Mouse (Mus musculus): ENCODE results near the gene Slc39a5. TPM values are rescaled to one million over a fixed set of nuclear protein-coding genes. Genes with fewer than 3 reads are reported as not detected.

Gene Slc39a5
- 0.52 TPM in 1 of 2 replicates, not detected in the other for polyA plus RNA-seq (2014; fragmentation: Nextera tagmentation; extraction: Ambion mirVana)

- Histone ChIP-seq H3K4me1 (ENCODE audit: control insufficient read depth, insufficient read depth, low read length) (no peaks in the 10 kb centered on the region), H3K36me3 (ENCODE audit: control insufficient read depth, insufficient read depth, low read length) (no peaks in the 10 kb centered on the region; the same call in 1 of the 2 replicates), H3K4me3 (ENCODE audit: low read depth, low read length) (no peak within 1 kb of the TSS), H3K9me3 (replicated peaks; ENCODE audit: control insufficient read depth, low read length) (no peaks in the 10 kb centered on the region), H3K27ac (ENCODE audit: low read depth, low read length) (no peak within 1 kb of the TSS), H3K27me3 (ENCODE audit: control insufficient read depth, insufficient read depth, low read length) (no peaks in the 10 kb centered on the region), H3K9ac (ENCODE audit: low read depth, low read length) (no peak within 1 kb of the TSS), H3K4me2 (no peak within 1 kb of the TSS)
- 29% methylated on average over 2 of the region's 2 CpGs for WGBS (ENCODE audit: insufficient replicate concordance)
- ATAC-seq (replicated peaks; ENCODE audit: insufficient number of reproducible peaks, low FRiP score, low TSS enrichment): no peak
Measured at GRCm38 (mm10) chr10:128401056-128401455, at the start of gene Slc39a5. Gene Slc39a5, minus strand, starts transcription at chr10:128401229.

GRCm38 (mm10) chr10:128445407-128445806 lies 44.4 kb upstream of the Slc39a5 start:
- Histone ChIP-seq H3K27me3 (ENCODE audit: control insufficient read depth, insufficient read depth, low read length) (no peaks in the 10 kb centered on the region), H3K4me3 (ENCODE audit: low read depth, low read length) (no peak overlapping the region), H3K9me3 (replicated peaks; ENCODE audit: control insufficient read depth, low read length) (no peaks in the 10 kb centered on the region), H3K36me3 (ENCODE audit: control insufficient read depth, insufficient read depth, low read length) (0 out of 2 replicates have a peak, but pooled peaks cover 4% of the 10 kb centered on the region), H3K9ac (ENCODE audit: low read depth, low read length) (no peak overlapping the region), H3K4me1 (ENCODE audit: control insufficient read depth, insufficient read depth, low read length) (no peaks in the 10 kb centered on the region), H3K27ac (ENCODE audit: low read depth, low read length) (no peak overlapping the region), H3K4me2 (no peak overlapping the region)
- no peak for ATAC-seq (replicated peaks; ENCODE audit: insufficient number of reproducible peaks, low FRiP score, low TSS enrichment)
- 64% methylated on average over 4 of the region's 4 CpGs for WGBS (ENCODE audit: insufficient replicate concordance)

- no peak overlapping the region for H3K4me3 ChIP-seq (ENCODE audit: low read depth, low read length)
- no peak overlapping the region for H3K27ac ChIP-seq (ENCODE audit: low read depth, low read length)
- H3K9me3 ChIP-seq (replicated peaks; ENCODE audit: control insufficient read depth, low read length): no peaks in the 10 kb centered on the region
- WGBS (ENCODE audit: insufficient replicate concordance): 69% methylated on average over 6 of the region's 6 CpGs
- no peak overlapping the region for H3K4me2 ChIP-seq
- H3K4me1 ChIP-seq (ENCODE audit: control insufficient read depth, insufficient read depth, low read length): no peaks in the 10 kb centered on the region
- H3K36me3 ChIP-seq (ENCODE audit: control insufficient read depth, insufficient read depth, low read length): 0 out of 2 replicates have a peak, but pooled peaks cover 4% of the 10 kb centered on the region
- no peaks in the 10 kb centered on the region for H3K27me3 ChIP-seq (ENCODE audit: control insufficient read depth, insufficient read depth, low read length)
- no peak overlapping the region for H3K9ac ChIP-seq (ENCODE audit: low read depth, low read length)
- no peak for ATAC-seq (replicated peaks; ENCODE audit: insufficient number of reproducible peaks, low FRiP score, low TSS enrichment)
Measured at GRCm38 (mm10) chr10:128444354-128444753, 43.3 kb upstream of the Slc39a5 start.

GRCm38 (mm10) chr10:128442718-128443117 lies 41.7 kb upstream of the Slc39a5 start:
- H3K4me3 ChIP-seq (ENCODE audit: low read depth, low read length): no peak overlapping the region
- no peaks in the 10 kb centered on the region for H3K9me3 ChIP-seq (replicated peaks; ENCODE audit: control insufficient read depth, low read length)
- H3K4me1 ChIP-seq (ENCODE audit: control insufficient read depth, insufficient read depth, low read length): no peaks in the 10 kb centered on the region
- H3K9ac ChIP-seq (ENCODE audit: low read depth, low read length): no peak overlapping the region
- H3K4me2 ChIP-seq: no peak overlapping the region
- no peak for ATAC-seq (replicated peaks; ENCODE audit: insufficient number of reproducible peaks, low FRiP score, low TSS enrichment)
- no peaks in the 10 kb centered on the region for H3K27me3 ChIP-seq (ENCODE audit: control insufficient read depth, insufficient read depth, low read length)
- H3K27ac ChIP-seq (ENCODE audit: low read depth, low read length): no peak overlapping the region
- 79% methylated on average over 1 of the region's 1 CpGs for WGBS (ENCODE audit: insufficient replicate concordance)
- peaks cover 12% of the 10 kb centered on the region; the same call in 1 of the 2 replicates for H3K36me3 ChIP-seq (ENCODE audit: control insufficient read depth, insufficient read depth, low read length)

GRCm38 (mm10) chr10:128441324-128442119 lies 40.5 kb upstream of the Slc39a5 start:
- H3K9ac ChIP-seq (ENCODE audit: low read depth, low read length): no peak overlapping the region
- no peak overlapping the region for H3K4me3 ChIP-seq (ENCODE audit: low read depth, low read length)
- peaks cover 14% of the 10 kb centered on the region for H3K36me3 ChIP-seq (ENCODE audit: control insufficient read depth, insufficient read depth, low read length)
- ATAC-seq (replicated peaks; ENCODE audit: insufficient number of reproducible peaks, low FRiP score, low TSS enrichment): no peak
- H3K4me1 ChIP-seq (ENCODE audit: control insufficient read depth, insufficient read depth, low read length): no peaks in the 10 kb centered on the region
- H3K9me3 ChIP-seq (replicated peaks; ENCODE audit: control insufficient read depth, low read length): no peaks in the 10 kb centered on the region
- no peak overlapping the region for H3K4me2 ChIP-seq
- H3K27me3 ChIP-seq (ENCODE audit: control insufficient read depth, insufficient read depth, low read length): no peaks in the 10 kb centered on the region
- H3K27ac ChIP-seq (ENCODE audit: low read depth, low read length): no peak overlapping the region
- 88% methylated on average over 10 of the region's 10 CpGs for WGBS (ENCODE audit: insufficient replicate concordance)

- H3K27me3 ChIP-seq (ENCODE audit: control insufficient read depth, insufficient read depth, low read length): no peaks in the 10 kb centered on the region
- no peak overlapping the region for H3K4me2 ChIP-seq
- H3K9me3 ChIP-seq (replicated peaks; ENCODE audit: control insufficient read depth, low read length): no peaks in the 10 kb centered on the region
- ATAC-seq (replicated peaks; ENCODE audit: insufficient number of reproducible peaks, low FRiP score, low TSS enrichment): no peak
- H3K4me1 ChIP-seq (ENCODE audit: control insufficient read depth, insufficient read depth, low read length): no peaks in the 10 kb centered on the region
- H3K27ac ChIP-seq (ENCODE audit: low read depth, low read length): no peak overlapping the region
- WGBS (ENCODE audit: insufficient replicate concordance): 66% methylated on average over 10 of the region's 10 CpGs
- H3K4me3 ChIP-seq (ENCODE audit: low read depth, low read length): no peak overlapping the region
- H3K36me3 ChIP-seq (ENCODE audit: control insufficient read depth, insufficient read depth, low read length): peaks cover 22% of the 10 kb centered on the region
- no peak overlapping the region for H3K9ac ChIP-seq (ENCODE audit: low read depth, low read length)
Measured at GRCm38 (mm10) chr10:128440407-128440806, 39.4 kb upstream of the Slc39a5 start.

- Histone ChIP-seq H3K4me3 (ENCODE audit: low read depth, low read length) (no peak overlapping the region), H3K27ac (ENCODE audit: low read depth, low read length) (0 out of 2 replicates have a peak overlapping the region, but pooled peaks have one; percentile 10), H3K9ac (ENCODE audit: low read depth, low read length) (no peak overlapping the region), H3K9me3 (replicated peaks; ENCODE audit: control insufficient read depth, low read length) (no peaks in the 10 kb centered on the region), H3K4me1 (ENCODE audit: control insufficient read depth, insufficient read depth, low read length) (no peaks in the 10 kb centered on the region), H3K36me3 (ENCODE audit: control insufficient read depth, insufficient read depth, low read length) (peaks cover 26% of the 10 kb centered on the region), H3K4me2 (no peak overlapping the region), H3K27me3 (ENCODE audit: control insufficient read depth, insufficient read depth, low read length) (no peaks in the 10 kb centered on the region)
- WGBS (ENCODE audit: insufficient replicate concordance): 65% methylated on average over 10 of the region's 10 CpGs
- no peak for ATAC-seq (replicated peaks; ENCODE audit: insufficient number of reproducible peaks, low FRiP score, low TSS enrichment)
Measured at GRCm38 (mm10) chr10:128438675-128439279, 37.7 kb upstream of the Slc39a5 start.

- no peaks in the 10 kb centered on the region for H3K27me3 ChIP-seq (ENCODE audit: control insufficient read depth, insufficient read depth, low read length)
- H3K9me3 ChIP-seq (replicated peaks; ENCODE audit: control insufficient read depth, low read length): no peaks in the 10 kb centered on the region
- H3K4me3 ChIP-seq (ENCODE audit: low read depth, low read length): no peak overlapping the region
- ATAC-seq (replicated peaks; ENCODE audit: insufficient number of reproducible peaks, low FRiP score, low TSS enrichment): no peak
- H3K9ac ChIP-seq (ENCODE audit: low read depth, low read length): no peak overlapping the region
- WGBS (ENCODE audit: insufficient replicate concordance): 92% methylated on average over 8 of the region's 8 CpGs
- no peak overlapping the region for H3K4me2 ChIP-seq
- H3K36me3 ChIP-seq (ENCODE audit: control insufficient read depth, insufficient read depth, low read length): peaks cover 31% of the 10 kb centered on the region
- no peak overlapping the region for H3K27ac ChIP-seq (ENCODE audit: low read depth, low read length)
- H3K4me1 ChIP-seq (ENCODE audit: control insufficient read depth, insufficient read depth, low read length): no peaks in the 10 kb centered on the region
Measured at GRCm38 (mm10) chr10:128436376-128436775, 35.3 kb upstream of the Slc39a5 start.
